23 mouse cellular contexts compared by ENCODE assay signal in genomic region chr11:108637780-108638179, GRCm38 (mm10).
"Had no signal": no experiment of that assay in that cellular context is flagged by ENCODE, and none has a peak within 500 bp of the region (broad histone marks: within the 10 kb centered on the region; RNA-seq: fewer than 3 reads in every experiment).

No protein-coding gene starts in this region.

- H3K27ac ChIP-seq: heart, adult 2 months; heart, embryonic 13.5 days; heart, embryonic 15.5 days; hindbrain, embryonic 13.5 days; hindbrain, embryonic 15.5 days; hindbrain, postnatal 0 days; layer of hippocampus, adult 2 months; left cerebral cortex, adult 2 months; limb, embryonic 10.5 days; limb, embryonic 12.5 days had no signal

- H3K27me3 ChIP-seq: heart, embryonic 13.5 days; heart, embryonic 15.5 days; hindbrain, embryonic 13.5 days; hindbrain, embryonic 15.5 days; limb, embryonic 12.5 days had no signal

- H3K4me1 ChIP-seq: heart, embryonic 15.5 days; hindbrain, embryonic 13.5 days; hindbrain, embryonic 15.5 days; limb, embryonic 10.5 days had no signal

- H3K36me3 ChIP-seq: heart, embryonic 13.5 days; heart, embryonic 15.5 days; hindbrain, embryonic 13.5 days; hindbrain, embryonic 15.5 days; limb, embryonic 10.5 days; limb, embryonic 12.5 days had no signal

- H3K4me3 ChIP-seq: heart, adult 2 months; heart, embryonic 13.5 days; heart, embryonic 15.5 days; hindbrain, embryonic 13.5 days; hindbrain, embryonic 15.5 days; layer of hippocampus, adult 2 months; left cerebral cortex, adult 2 months; limb, embryonic 10.5 days; limb, embryonic 12.5 days had no signal

- H3K9ac ChIP-seq: heart, embryonic 13.5 days; heart, embryonic 15.5 days; hindbrain, embryonic 13.5 days; hindbrain, embryonic 15.5 days; limb, embryonic 12.5 days had no signal

- H3K4me2 ChIP-seq: heart, embryonic 11.5 days; heart, embryonic 13.5 days; heart, embryonic 15.5 days; hindbrain, embryonic 13.5 days; hindbrain, embryonic 15.5 days; limb, embryonic 12.5 days; liver, embryonic 11.5 days had no signal

- DNase-seq: gastrocnemius, postnatal 14 days; gastrocnemius, postnatal 36 days; heart, adult 11 months; heart, adult 2 months; heart, postnatal 10 days; kidney, adult 11 months; kidney, adult 2 months; kidney, postnatal 10 days; kidney, postnatal 25 days; kidney, postnatal 4 days; liver had no signal

- ATAC-seq: hindbrain, postnatal 0 days; intestine, embryonic 16.5 days had no signal

- H3K9me3 ChIP-seq: heart, embryonic 13.5 days; heart, embryonic 15.5 days; hindbrain, embryonic 13.5 days; hindbrain, embryonic 15.5 days; limb, embryonic 10.5 days; limb, embryonic 12.5 days had no signal
